Mouse (Mus musculus): Measurements from ENCODE around the gene Rabgef1. TPM values are rescaled to one million over a fixed set of nuclear protein-coding genes. Genes with fewer than 3 reads are reported as not detected.

Rabgef1 gene
- polyA plus RNA-seq, 1 experiment from 2014 or later, result 34.5 TPM

DNA sequence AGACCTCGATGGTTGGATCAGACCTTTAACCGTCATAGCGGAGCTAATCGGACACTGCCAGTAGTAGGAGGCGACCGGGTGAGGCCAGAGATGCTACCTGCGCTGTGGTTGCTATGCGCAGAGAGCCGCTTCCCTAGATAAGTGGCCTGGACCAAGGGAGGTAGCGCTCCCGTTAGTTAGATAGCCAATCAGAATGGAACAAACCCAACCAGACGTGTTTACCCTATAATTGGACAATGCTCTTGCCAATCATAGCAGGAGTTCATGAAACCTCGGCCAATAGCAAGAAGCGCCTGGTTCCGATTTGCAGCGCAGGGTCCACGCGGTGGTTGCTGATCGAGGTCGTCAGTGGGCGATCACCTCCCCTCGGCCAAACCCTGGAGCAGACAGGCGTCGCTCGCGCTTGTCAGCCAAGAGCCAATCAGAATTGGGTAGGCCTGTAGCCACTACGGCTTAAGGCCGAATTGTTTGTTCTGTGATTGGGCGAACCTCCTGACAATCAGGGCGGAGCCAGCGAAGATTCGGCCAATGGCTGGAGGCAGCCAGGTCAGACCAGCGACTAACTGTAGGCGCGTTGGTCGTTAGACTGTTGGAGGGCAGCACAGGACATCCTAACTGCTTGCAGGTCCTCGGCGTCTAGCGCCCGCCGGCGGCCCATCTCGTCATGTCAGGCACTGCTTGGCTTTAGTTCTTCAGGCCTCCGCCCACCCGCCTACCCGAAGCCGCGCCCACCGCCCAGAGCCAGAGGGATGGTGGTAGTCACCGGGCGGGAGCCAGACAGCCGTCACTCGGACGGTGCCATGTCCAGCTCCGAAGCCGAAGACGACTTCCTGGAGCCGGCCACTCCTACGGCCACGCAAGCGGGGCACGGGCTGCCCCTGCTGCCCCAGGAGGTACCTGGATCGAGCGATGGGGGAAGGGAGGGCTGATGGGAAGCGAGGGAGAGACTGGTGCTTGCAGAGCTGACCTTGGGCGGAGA is 27.0 kb upstream of the Rabgef1 start, which contains the start of gene Kctd7:
TSS of gene Kctd7 (plus strand) at position 528 of the 979 bp plus-strand sequence.
- Histone ChIP-seq H3K4me1 (peaks cover 33% of the 10 kb centered on the region), H3K4me2 (peak within 1 kb of the TSS; percentile 93), H3K9me3 (replicated peaks) (no peaks in the 10 kb centered on the region), H3K27me3 (replicated peaks) (peaks cover 13% of the 10 kb centered on the region; the same call in 1 of the 2 replicates), H3K27ac (peak within 1 kb of the TSS; percentile 97), H3K9ac (peak within 1 kb of the TSS; percentile 89), H3K4me3 (peak within 1 kb of the TSS; percentile 80), H3K36me3 (peaks cover 19% of the 10 kb centered on the region)
- under 1% methylated on average over 66 of the region's 66 CpGs for WGBS (ENCODE audit: insufficient replicate concordance)
- ATAC-seq, result peak; percentile 92

- Histone ChIP-seq H3K4me3 (peak overlapping the region; percentile 80), H3K36me3 (peaks cover 32% of the 10 kb centered on the region), H3K4me2 (peak overlapping the region; percentile 93), H3K9ac (peak overlapping the region; percentile 89), H3K27ac (peak overlapping the region; percentile 97), H3K4me1 (peaks cover 31% of the 10 kb centered on the region), H3K9me3 (replicated peaks) (no peaks in the 10 kb centered on the region), H3K27me3 (replicated peaks) (peaks cover 11% of the 10 kb centered on the region; the same call in 1 of the 2 replicates)
- no peak for ATAC-seq
- WGBS (ENCODE audit: insufficient replicate concordance), result 60% methylated on average over 8 of the region's 8 CpGs
Observed at GRCm38 (mm10) chr5:130145961-130146360, 25.6 kb upstream of the Rabgef1 start.

DNA sequence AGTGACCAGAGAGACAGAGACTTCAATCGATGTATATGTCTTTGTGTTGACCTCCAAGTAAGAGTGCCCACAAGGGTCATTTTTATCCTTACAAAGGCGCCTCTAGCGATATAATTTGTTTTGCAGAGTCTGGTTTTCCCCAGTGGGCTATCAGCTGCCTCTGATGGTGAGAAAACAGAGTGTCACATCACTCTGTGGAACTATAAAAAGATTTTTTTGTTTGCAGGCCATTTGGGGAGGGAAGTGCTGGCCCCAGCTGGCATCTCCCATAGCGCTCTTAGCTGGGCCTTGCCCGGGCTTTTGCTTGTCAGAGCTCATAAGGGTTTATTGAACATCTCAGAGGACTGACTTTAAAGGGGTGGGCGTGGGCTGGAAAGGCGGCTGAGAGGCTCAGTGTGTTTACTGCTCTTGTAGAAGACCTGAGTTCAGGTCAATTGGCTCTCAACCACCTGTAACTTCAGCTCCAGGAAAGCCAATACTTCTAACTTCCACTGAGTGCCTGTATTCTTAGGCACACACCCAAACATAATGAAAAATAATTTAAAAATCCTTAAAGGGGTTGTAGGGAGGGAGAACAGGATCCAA is 21.8 kb upstream of the Rabgef1 start:
- Histone ChIP-seq H3K4me3 (no peak overlapping the region), H3K4me2 (no peak overlapping the region), H3K9me3 (replicated peaks) (no peaks in the 10 kb centered on the region), H3K9ac (no peak overlapping the region; the same call in 1 of the 2 replicates), H3K27ac (no peak overlapping the region), H3K27me3 (replicated peaks) (no peaks in the 10 kb centered on the region), H3K4me1 (peaks cover 18% of the 10 kb centered on the region), H3K36me3 (peaks cover 63% of the 10 kb centered on the region)
- WGBS (ENCODE audit: insufficient replicate concordance), result 75% methylated on average over 7 of the region's 7 CpGs
- ATAC-seq, result no peak

DNA sequence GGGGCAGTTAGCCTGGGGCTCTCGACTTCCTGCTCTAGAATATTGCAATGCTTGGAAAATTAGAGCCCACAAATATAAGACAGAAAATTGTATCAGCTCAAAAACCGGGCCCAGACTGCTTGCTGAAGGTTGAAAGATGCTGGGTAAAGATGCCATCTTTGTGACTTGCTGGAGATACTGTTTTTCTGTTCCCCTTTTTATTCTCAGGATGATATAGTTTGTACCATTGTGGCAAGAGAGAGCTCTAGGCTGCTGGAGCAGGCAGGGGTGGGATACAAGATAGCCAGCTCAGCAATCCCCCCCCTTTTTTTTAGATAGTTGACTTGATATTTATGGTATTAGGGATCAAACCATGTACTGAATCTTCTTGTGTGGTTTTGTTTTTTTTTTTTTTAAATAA is 17.3 kb upstream of the Rabgef1 start:
- no peaks in the 10 kb centered on the region for H3K4me1 ChIP-seq
- no peak overlapping the region for H3K9ac ChIP-seq
- no peaks in the 10 kb centered on the region for H3K9me3 ChIP-seq (replicated peaks)
- H3K36me3 ChIP-seq, result peaks cover 54% of the 10 kb centered on the region
- no peak overlapping the region for H3K4me3 ChIP-seq
- H3K27me3 ChIP-seq (replicated peaks), result no peaks in the 10 kb centered on the region
- H3K27ac ChIP-seq, result no peak overlapping the region
- H3K4me2 ChIP-seq, result no peak overlapping the region
- 69% methylated on average over 2 of the region's 2 CpGs for WGBS (ENCODE audit: insufficient replicate concordance)
- ATAC-seq, result no peak

- H3K27ac ChIP-seq, result no peak overlapping the region
- ATAC-seq, result no peak
- no peaks in the 10 kb centered on the region for H3K9me3 ChIP-seq (replicated peaks)
- no peak overlapping the region for H3K9ac ChIP-seq
- no peaks in the 10 kb centered on the region for H3K27me3 ChIP-seq (replicated peaks)
- H3K4me2 ChIP-seq, result no peak overlapping the region
- WGBS (ENCODE audit: insufficient replicate concordance), result 71% methylated on average over 4 of the region's 4 CpGs
- peaks cover 7% of the 10 kb centered on the region for H3K4me1 ChIP-seq
- peaks cover 14% of the 10 kb centered on the region for H3K36me3 ChIP-seq
- H3K4me3 ChIP-seq, result no peak overlapping the region
Observed at GRCm38 (mm10) chr5:130158545-130158944, 13.1 kb upstream of the Rabgef1 start.

- 43% methylated on average over 7 of the region's 7 CpGs for WGBS (ENCODE audit: insufficient replicate concordance)
- no peak for ATAC-seq
Observed at GRCm38 (mm10) chr5:130159761-130160201, 11.8 kb upstream of the Rabgef1 start.

DNA sequence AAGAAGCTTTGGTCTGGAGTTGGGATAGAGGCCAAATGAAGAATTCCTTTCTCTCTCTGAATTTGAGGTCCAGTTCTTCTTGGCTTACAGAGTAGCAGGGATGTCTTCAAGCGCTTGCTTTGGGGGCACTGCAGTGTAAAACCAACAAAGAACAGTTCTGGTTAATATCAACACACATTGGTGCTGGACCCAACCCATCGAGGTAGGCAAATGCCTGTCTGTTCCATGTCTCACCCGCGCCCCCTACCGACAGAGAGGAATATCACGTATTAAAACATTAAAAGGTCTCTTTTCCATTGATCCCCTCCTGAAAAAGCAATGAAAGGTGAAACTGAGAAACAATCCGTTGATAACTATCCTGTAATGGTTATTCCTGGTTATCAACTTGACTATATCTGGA is 7.9 kb upstream of the Rabgef1 start:
- H3K4me2 ChIP-seq, result no peak overlapping the region
- H3K4me3 ChIP-seq, result no peak overlapping the region
- no peaks in the 10 kb centered on the region for H3K9me3 ChIP-seq (replicated peaks)
- H3K36me3 ChIP-seq, result no peaks in the 10 kb centered on the region
- no peak overlapping the region for H3K9ac ChIP-seq
- no peaks in the 10 kb centered on the region for H3K27me3 ChIP-seq (replicated peaks)
- ATAC-seq, result peak; percentile 47; the same call in 1 of the 2 replicates
- H3K4me1 ChIP-seq, result peaks cover 40% of the 10 kb centered on the region
- under 1% methylated on average over 7 of the region's 7 CpGs for WGBS (ENCODE audit: insufficient replicate concordance)
- no peak overlapping the region; the same call in 1 of the 2 replicates for H3K27ac ChIP-seq

More at GRCm38 (mm10) chr5:130159761-130160201, 11.8 kb upstream of the Rabgef1 start:
- H3K9me3 ChIP-seq (replicated peaks), result no peaks in the 10 kb centered on the region
- H3K4me3 ChIP-seq, result no peak overlapping the region
- H3K9ac ChIP-seq, result no peak overlapping the region
- no peak overlapping the region for H3K4me2 ChIP-seq
- H3K27ac ChIP-seq, result no peak overlapping the region
- no peaks in the 10 kb centered on the region for H3K27me3 ChIP-seq (replicated peaks)
- peaks cover 7% of the 10 kb centered on the region for H3K36me3 ChIP-seq
- H3K4me1 ChIP-seq, result peaks cover 19% of the 10 kb centered on the region

DNA sequence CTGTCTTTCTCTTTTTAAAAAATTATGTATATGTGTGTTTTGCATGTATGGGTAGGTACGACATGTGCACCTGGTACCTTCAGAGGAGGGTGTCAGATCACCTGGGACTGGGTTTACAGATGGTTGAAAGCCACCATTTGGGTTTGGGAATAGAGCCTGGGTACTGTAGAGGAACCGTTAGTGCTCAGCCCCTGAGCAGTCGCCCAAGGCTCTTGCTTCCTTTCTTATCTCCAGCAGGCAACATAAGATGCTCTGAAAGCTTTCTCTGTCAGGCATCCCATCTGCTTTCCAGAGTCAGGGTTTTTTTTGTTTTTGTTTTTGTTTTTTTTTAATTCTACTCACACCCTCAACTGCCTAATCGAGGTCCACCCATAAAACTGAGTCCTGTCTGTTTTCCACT is 6.4 kb upstream of the Rabgef1 start:
- ATAC-seq, result peak; percentile 61; the same call in 1 of the 2 replicates
- Histone ChIP-seq H3K4me2 (no peak overlapping the region), H3K27me3 (replicated peaks) (no peaks in the 10 kb centered on the region), H3K4me3 (no peak overlapping the region), H3K9me3 (replicated peaks) (no peaks in the 10 kb centered on the region), H3K4me1 (peaks cover 56% of the 10 kb centered on the region), H3K36me3 (no peaks in the 10 kb centered on the region), H3K27ac (peak overlapping the region; percentile 57; the same call in 1 of the 2 replicates), H3K9ac (no peak overlapping the region)
- WGBS (ENCODE audit: insufficient replicate concordance), result 38% methylated on average over 4 of the region's 4 CpGs

GRCm38 (mm10) chr5:130169109-130169508 is 2.5 kb upstream of the Rabgef1 start:
- H3K4me2 ChIP-seq, result no peak overlapping the region
- peak overlapping the region; percentile 100 for H3K27ac ChIP-seq
- H3K27me3 ChIP-seq (replicated peaks), result no peaks in the 10 kb centered on the region
- H3K4me3 ChIP-seq, result no peak overlapping the region
- H3K9ac ChIP-seq, result no peak overlapping the region
- WGBS (ENCODE audit: insufficient replicate concordance), result 75% methylated on average over 6 of the region's 6 CpGs
- H3K4me1 ChIP-seq, result peaks cover 69% of the 10 kb centered on the region
- no peak for ATAC-seq
- H3K9me3 ChIP-seq (replicated peaks), result no peaks in the 10 kb centered on the region
- no peaks in the 10 kb centered on the region for H3K36me3 ChIP-seq

DNA sequence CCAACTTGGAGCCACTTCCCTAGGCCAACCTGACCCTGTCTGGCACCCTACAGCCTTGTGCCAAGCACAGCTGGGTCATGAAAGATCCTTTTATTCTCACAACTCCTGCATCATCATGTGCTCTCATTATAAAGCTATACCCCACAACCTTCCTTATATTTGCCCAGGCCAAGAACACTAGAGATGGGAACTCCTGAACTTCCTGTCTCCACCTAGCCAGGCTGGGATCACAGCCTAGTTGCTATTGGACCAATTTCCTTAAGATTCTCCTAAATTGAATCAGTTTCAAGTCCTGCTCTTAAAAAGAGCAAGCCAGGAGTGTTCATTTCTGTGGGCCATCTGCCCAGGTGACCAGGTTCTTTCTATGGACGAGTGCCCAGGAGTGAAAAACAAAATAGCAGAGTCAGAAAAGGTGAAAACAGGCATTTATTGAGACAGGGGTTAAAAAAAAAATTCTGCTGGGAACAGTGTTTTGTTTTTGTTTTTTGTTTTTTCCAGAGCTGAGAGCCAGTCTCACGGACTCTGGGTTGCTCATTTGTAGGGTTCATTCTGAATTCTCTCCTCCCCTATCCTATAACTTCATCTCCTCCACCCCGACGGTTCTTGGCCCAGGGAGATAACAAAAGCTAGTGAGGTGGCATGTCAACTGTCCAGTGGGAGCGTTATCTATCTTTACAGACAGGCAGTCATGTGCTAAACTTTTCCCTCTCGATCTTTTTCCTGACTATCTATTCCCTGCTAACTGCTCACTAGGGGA is 754 bp upstream of the Rabgef1 start:
- Histone ChIP-seq H3K4me1 (peaks cover 69% of the 10 kb centered on the region), H3K27ac (peak overlapping the region; percentile 100), H3K9ac (peak overlapping the region; percentile 97), H3K4me2 (peak overlapping the region; percentile 82), H3K27me3 (replicated peaks) (no peaks in the 10 kb centered on the region), H3K36me3 (no peaks in the 10 kb centered on the region), H3K9me3 (replicated peaks) (no peaks in the 10 kb centered on the region), H3K4me3 (peak overlapping the region; percentile 93)
- ATAC-seq, result peak; percentile 84
- WGBS (ENCODE audit: insufficient replicate concordance), result 3% methylated on average over 6 of the region's 6 CpGs

DNA sequence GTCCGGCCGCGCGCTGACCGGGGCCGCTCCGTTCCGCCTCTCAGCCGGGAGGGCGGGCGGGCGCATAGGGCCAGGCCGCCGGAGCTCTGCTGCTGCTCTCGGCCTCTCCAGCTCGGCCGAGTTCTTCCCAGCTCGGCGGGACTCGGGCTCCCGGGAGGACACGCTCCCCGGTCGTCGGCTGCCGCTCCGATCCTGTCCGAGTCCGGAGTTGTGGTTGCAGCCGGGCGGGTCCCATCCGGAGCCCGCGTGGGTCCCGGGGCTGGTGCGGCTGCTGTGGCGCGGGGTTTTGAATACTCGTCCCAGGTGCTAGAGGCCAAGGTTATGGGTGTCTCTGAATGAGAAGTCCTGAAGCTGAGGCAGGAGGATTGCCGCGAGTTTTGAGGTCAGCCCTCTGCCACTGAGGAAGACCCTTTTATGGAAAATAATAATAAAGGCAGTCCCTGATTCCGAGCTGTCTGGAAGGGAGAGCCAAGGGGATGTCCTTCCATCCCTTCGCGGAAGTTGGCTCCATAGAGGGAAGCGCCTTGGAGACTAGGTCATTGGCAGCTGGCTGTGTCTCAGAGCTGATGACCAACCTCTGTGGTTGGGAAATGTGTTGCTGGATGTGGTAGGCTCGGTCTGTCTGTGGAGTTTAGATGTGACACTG is 481 bp downstream of the Rabgef1 start:
- H3K9me3 ChIP-seq (replicated peaks), result no peaks in the 10 kb centered on the region
- H3K4me3 ChIP-seq, result peak overlapping the region; percentile 93
- no peaks in the 10 kb centered on the region for H3K36me3 ChIP-seq
- H3K4me2 ChIP-seq, result peak overlapping the region; percentile 82
- H3K9ac ChIP-seq, result peak overlapping the region; percentile 97
- ATAC-seq, result peak; percentile 48
- peak overlapping the region; percentile 100 for H3K27ac ChIP-seq
- H3K27me3 ChIP-seq (replicated peaks), result no peaks in the 10 kb centered on the region
- H3K4me1 ChIP-seq, result peaks cover 74% of the 10 kb centered on the region
- 1% methylated on average over 46 of the region's 46 CpGs for WGBS (ENCODE audit: insufficient replicate concordance)

Measured in liver, embryonic 12.5 days (tissue).